Mouse (Mus musculus) liver, adult (tissue): ENCODE measurements around the gene Ptpn3.

Experiments
- GATA4 ChIP-seq: IDR thresholded peaks from 2 replicates; pipeline ENCODE4 v1.6.1; 2014; ENCODE audit warnings: mild to moderate bottlenecking, low read length; ENCODE audit not compliant: insufficient replicate concordance

Ptpn3 gene

DNA sequence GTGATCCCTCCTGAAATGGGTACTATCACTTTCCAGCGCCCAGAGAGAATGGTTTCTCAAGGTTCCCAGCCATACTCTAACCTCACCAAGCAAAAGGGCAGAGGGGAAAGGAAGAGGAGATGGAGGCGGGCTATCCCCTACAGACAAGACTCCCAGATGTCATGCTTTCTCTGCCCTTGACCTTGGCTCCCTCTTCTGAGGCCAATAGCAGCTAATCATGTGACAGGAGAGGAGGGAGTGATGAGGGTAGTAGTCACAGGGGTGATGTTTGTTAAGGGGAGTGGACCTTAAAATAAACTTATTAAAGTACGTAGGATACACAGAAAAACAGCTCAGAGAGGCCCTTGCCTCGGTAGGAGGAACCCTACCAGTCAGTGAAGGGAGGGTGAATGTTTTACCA lies 6.1 kb upstream of the Ptpn3 start:
- no peak for TF ChIP-seq GATA4

DNA sequence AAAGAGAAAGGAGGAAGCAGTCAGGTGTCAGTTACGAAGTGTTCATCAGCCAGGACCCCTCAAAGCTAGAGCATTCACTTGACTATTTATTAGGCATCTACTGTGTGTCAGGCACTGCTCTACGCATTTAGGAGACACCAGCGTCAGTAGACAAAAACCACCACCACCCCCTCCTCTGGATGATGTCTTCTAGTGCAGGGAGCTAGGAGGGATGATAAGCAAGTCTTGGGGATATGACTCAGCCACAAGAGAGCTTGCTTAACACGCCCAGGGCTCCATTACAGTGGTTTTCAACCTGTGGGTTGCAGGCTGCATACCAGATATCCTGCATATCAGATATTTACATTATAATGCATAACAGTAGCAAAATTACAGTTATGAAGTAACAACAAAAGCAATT lies 4.6 kb upstream of the Ptpn3 start:
- no peak for TF ChIP-seq GATA4

DNA sequence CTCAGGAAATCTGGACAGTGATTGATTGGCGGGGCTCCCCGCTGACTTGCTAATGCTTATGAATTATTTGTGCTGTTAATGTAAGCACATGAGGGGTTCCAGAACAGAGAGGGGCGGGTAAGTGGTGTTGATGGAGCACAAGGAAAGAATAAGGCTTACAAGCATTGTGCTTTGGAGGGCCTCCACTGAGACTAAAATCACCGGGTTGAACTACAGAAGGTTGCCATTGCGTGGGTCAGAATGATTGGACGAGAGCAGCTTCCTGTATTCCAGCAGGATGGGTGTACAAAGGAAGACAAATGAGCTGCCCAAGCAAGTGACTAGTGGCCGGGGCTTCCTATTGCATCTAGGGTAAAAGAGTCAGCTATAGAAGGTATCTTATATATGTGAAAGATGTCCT lies 4.0 kb upstream of the Ptpn3 start:
- TF ChIP-seq GATA4 = no peak

DNA sequence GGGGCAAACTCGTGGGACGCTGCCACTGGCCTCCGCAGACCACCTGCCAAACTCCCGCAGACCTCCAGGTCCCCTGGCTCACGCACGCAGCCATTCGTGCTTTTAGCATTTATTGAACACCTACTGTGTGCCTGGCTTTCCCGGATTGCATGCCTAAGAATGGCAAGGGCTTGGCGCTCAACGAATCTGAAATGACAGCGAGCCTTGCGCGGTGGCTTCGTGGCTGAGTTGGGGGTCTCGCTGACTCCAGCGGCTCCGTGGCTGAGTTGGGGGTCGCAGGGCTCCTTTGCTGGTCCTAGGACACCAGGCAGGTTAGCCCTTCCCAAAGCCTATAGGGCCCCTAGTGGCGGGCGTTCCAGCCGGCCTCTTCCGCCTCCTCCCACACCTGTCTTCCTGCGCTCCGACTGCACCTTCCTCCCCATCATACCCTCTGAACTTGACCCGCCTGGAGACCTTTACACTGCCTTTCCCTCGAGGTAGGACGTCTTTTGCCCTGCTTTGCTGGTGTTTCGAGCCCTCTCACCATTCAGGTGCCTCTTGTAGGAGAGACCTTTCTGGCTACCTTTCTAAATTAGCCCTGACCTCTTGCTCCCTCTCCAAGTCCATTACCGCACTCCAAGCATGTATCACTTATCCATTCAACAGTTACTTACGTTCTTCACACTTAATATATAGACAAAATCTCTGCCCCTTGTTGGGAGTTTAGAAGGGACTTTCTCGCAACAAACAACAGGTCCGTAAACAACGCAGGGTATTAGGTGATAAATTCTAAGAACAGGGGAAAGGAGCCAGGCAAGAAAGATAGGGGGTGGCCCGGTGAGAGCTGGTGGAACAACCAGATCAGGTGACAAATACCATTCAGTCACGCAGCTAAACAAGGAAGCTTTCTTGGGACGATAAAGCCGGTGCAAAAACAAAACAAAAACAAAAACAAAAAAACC lies 898 bp downstream of the Ptpn3 start:
- no peak for TF ChIP-seq GATA4

DNA sequence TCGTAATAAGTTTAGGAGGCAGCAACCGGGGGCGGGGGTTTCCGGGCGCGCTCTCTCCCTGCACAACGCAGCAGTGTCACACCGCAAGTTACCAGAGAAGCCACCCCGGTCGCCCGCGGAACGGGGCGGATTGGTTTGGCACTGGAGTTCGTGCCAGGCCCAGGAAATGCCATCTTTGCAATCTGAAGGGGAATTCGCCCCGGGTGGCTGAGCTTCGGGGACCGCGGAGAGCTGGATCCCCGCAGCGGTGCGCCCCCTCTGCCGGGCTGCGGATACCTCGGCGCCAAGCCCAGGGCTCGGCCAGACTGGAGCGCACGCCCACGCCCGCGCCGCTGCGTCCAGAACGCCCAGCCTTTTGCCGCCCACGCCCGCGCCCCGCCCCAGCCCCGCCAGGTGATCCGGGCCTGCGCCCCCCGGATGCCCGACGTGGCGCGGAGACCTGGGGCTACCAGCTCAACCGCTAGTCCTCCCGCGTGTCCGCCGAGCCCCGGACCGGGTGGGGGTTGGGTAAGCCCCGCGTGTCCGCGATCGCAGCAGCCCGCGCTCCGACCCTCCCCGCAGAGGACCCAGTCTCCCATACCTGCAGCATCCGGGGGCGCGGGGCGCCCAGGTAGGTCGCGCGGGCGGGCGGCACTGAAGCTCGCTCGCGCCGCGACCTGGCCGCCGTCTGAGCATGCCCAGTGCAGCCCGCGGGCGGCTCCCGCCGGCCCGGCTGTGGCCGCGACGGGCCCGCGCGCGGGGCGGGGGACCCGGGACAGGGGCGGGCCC lies 1.8 kb downstream of the Ptpn3 start:
- TF ChIP-seq GATA4 = no peak

DNA sequence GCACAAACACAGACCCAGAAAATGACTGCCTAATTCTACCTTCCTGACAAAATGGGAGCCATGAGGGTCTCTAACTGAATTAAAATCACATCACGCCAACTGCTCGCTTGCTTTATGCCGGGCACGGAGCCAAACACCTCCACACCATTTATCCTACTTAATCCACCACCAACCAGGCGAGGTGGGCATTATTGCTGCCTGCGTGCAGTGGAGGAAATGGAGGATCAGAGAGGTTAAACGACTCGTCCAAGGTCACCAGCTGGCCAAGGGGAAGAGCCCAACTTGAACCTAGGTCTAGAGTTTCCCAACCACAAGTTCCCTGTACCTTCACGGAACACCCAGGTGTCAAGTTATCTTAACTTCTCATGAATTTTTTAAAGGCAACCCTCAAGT lies 2.3 kb downstream of the Ptpn3 start:
- no peak for TF ChIP-seq GATA4

DNA sequence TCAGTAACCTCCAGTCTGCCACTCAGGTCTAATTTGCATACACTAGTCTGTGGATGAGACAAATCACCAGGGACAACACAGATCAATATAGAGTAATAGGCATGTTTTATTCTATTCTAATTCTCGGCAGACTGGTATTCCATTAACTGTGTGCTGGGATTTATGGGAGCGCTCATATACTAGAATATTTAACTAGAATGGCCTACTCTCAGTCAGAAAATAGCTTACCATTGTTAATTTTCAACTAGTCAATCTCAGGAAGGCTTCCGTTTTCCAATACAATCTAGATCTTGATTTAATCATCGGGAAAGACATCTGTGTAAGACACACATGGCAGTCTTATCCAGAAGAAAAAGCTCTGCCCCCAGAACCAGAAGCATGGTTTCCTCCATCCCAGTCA lies 3.5 kb downstream of the Ptpn3 start:
- TF ChIP-seq GATA4 = no peak

DNA sequence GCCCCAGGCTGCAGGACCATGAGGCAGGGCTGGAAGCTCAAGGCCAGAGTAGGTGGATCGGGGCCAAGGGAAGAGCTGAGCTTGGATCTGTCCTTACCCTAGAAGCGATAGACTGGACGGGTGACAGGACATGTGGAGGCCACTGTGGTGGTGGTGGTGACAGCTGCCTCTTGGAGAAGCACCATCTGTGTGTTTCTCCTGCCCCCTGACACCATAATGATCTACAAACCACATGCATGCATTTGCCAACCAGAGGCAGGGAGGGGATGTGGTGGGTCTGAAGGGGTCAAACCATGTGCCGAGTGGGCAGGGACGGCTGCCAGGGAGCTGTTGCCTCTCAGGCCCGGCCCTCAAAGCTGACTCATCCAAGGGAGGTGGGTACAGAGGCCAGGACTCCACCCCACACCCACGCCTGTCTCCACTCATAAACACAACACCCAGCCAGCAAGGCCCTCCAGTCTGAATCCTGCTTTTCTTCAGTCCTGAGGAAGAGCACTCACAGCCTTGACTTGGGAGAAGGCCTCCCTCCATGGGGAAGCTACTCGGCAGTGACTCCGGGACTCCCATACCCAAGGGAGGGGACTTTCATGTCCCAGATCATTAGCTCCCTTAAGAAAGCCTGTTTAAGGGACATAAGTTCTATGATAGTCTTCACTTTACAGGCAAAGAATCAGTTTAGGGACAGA lies 6.5 kb downstream of the Ptpn3 start:
- no peak for TF ChIP-seq GATA4

DNA sequence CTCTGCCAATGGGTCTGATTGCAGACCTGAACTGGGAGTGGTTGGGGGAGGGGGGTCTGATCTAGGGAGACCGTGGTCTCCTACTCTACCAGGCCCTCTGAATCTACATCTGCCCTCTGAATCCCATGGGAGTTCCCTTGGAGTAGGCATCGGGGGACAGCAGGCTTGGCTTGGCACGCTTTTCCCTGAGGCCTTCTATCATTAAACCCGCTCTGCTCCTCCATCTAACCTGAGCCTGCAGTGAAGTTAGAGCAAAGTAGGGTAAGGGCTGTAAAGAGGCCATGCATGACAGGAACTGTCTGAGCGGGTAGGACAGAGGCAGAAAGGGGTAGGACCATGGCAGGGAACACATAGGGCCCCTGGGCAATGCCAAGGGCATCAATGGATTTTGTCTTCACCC lies 9.0 kb downstream of the Ptpn3 start:
- TF ChIP-seq GATA4 = no peak

DNA sequence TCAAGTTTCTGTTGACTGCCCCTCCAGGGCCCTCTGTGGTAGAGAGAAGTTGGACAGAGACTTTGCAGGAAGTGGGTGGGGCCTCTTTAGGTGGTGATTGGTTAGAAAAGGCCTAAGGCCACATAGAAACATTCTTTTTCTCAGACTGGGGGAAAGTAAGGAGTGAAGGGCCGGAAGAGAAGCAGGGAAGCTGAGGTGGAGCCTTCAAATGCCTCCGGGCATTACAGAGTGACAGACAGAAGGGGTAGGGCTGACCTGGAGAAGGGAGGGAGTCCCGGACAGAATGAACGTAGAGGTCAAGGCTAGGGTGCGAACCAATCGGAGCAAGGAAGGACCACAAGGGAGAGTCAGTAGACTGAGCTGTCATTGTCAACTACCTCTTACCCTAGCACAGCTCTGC lies 11.6 kb downstream of the Ptpn3 start:
- no peak for TF ChIP-seq GATA4

DNA sequence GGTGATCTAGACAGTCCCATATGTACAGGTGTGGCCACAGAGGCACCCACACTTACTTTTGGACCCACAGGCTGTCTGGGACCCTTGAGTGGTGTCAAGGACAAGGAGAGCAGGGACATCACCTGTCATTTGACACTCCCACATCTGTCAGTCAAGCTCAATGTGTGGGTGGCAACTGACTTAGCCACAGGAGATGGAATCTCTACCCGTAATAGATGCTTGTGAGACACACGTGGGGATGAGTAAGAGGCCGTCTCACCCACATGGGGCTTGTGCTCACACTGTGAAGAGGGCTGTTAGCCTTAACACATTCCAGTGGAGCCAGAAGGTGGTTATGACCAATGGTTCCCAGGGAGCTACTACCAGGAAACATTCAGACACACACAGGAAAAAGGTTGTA lies 13.8 kb downstream of the Ptpn3 start:
- no peak for TF ChIP-seq GATA4

DNA sequence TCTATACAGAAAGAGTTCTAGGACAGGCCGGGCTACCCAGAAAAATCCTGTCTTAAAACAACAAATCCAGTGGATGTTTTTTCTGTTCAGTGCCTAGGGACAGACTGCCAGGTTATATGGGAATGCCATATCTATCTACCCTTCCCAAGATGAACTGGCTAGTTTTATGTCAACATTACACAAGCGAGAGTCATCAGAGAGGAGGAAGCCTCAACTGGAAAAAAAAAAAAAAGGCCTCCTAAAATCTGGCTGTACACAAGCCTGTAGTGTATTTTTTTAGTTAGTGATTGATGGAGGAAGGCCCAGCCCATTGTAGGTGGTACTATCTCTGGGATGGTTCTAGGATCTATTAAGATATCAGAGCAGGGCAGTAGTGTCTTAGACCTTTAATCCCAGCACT lies 16.4 kb downstream of the Ptpn3 start:
- TF ChIP-seq GATA4 = no peak

DNA sequence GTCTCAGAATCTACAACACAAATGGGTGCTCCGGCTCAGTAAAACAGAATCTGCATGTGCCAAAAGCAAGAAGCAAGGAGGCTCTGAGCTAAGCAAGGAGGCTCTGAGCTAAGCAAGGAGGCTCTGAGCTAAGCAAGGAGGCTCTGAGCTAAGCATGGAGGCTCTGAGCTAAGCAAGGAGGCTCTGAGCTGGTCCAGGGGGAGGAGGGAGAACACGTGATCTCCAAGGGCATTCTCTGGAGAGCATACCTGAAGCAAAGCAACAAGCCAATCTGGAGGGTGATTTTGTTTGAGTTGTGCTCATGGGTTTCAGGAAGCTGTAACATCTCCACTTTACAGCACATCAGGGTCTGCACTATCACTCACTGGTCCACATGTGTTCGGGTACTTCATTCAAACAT lies 18.4 kb downstream of the Ptpn3 start:
- TF ChIP-seq GATA4 = no peak

DNA sequence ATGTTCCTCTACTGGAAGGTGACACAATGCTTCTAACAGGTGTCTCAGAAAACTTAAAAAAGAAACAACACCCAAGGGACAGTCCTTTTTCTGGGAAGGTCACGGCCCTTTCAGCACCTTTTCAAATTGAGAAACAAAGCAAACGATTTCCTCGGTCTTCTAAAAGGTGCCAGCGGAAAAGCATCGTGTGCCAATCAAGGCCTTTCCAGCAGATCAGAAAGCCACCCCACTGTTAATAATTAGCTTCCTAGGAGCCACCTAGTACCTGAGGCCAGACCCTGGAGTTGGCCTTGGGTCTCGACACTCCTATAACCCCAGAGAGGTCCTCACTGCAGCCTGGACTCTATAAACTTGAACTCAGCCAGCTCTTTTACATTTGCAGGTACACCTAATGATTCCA lies 19.0 kb downstream of the Ptpn3 start:
- no peak for TF ChIP-seq GATA4

DNA sequence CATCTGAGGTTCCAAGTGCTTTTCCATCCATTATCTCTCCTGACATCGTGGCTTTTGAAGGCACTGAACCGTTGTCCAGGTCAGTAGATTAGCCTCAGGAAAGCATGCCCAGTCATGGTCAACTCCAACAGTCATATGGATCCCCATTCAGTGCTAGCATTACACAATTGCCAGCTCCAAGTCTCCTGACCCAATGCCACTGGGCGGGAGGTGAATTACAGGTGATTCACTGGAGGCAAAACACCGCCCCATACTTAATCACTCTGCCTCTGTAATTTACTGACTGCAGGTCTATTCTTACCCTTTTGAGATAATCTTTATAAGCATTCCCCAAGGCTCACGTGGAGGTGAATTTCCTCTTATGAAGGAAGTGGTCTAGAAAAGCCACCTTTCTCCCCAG lies 19.5 kb downstream of the Ptpn3 start:
- no peak for TF ChIP-seq GATA4

DNA sequence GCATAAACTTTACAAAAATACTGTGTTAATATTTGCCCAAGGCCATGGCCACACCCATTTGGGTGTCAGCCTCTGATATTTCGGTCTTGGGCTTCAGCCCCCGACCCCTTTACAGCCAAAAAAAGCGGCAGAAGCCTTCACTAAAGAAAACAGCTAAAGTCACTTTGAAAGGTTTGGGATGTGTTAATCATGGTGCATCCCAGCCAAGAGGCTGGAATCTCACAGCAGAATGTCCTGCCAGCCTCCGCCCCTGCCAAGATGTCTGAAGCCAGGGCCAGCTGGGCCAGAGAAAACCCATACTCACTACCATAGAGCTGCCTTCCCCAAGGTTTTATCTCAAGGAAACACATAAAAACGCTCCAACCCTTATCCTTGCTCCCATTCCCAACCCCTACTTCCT lies 20.7 kb downstream of the Ptpn3 start:
- no peak for TF ChIP-seq GATA4
